Mouse (Mus musculus): ENCODE results near the gene Rimklb.

Gene Rimklb

DNA sequence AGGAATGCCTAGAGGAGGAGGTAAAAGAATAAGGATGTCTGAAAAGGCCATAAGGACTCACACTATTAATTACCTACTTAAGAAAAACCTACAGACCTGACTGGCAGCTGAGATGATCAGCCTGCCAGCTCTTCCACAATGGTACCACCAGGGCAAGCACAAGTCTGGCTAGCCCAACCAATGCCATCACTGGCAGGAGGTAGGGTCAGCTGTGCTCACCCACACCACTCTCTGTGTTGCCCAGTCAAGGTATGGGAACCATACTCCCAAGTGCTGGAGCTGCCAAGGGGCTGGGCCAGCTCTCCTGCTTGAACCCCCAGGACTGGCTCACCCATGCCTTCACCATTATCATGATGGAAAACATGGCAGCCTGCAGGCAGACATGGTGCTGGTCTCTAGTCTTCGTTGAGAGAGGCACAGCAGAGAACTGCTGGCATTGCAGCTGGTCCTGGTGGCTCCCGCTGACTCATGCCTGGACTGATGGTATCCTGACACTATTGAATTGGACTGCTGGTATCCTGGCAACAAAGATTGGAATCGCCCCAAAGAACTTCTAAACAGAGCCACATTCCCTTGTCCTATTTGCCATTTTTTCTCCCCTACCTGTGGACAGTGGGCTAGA lies 32.4 kb downstream of the Rimklb start:
- Histone ChIP-seq H3K36me3 (ENCODE audit: insufficient read depth, low read length) (peaks cover 46% of the 10 kb centered on the region), H3K4me1 (replicated peaks; ENCODE audit: low read depth, low read length) (peaks cover 49% of the 10 kb centered on the region), H3K4me3 (replicated peaks; ENCODE audit: low read length) (no peak overlapping the region), H3K27me3 (ENCODE audit: insufficient read depth, low read length) (no peaks in the 10 kb centered on the region), H3K9me3 (ENCODE audit: low read length) (no peaks in the 10 kb centered on the region)
- no peak for TF ChIP-seq NANOG (IDR thresholded peaks at IDR 0.05; ENCODE audit: borderline replicate concordance, low read length)
- no peak for TF ChIP-seq POU5F1 (IDR thresholded peaks at IDR 0.05; ENCODE audit: borderline replicate concordance, low read length)

DNA sequence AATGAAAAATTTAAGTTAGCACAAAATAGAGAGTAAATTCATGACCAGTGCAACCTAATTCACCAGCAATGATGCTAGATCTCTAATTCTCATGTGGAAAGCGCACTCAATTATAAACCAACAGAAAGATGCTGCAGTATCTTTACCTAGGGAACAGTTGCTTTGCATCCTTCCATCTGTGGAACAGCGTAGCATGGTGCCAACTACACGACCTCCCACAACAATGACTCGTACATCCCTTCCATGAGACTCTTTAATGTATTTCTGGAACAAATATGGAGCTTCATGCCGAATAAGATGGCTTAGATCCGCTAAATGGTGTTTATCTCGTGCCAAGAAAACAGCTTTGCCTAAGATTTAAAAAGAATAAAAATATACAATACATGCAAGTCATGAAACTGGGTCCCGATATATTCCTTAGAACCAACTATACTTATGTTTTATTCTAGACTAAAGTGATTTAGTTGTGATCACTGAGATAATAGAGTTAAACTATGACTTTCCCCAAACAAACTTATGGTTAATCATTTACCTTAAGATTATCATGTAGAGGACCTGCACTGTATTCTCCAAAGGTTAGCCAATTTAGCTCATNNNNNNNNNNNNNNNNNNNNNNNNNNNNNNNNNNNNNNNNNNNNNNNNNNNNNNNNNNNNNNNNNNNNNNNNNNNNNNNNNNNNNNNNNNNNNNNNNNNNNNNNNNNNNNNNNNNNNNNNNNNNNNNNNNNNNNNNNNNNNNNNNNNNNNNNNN lies 39.4 kb downstream of the Rimklb start:
- H3K4me1 ChIP-seq (replicated peaks; ENCODE audit: low read depth, low read length): peaks cover 6% of the 10 kb centered on the region; the same call in 1 of the 2 replicates
- no peak overlapping the region for H3K4me3 ChIP-seq (replicated peaks; ENCODE audit: low read length)
- H3K36me3 ChIP-seq (ENCODE audit: insufficient read depth, low read length): peaks cover 71% of the 10 kb centered on the region
- TF ChIP-seq CTCF (conservative IDR thresholded peaks at IDR 0.05; ENCODE audit: low read length) (no peak), NANOG (IDR thresholded peaks at IDR 0.05; ENCODE audit: borderline replicate concordance, low read length) (no peak), POU5F1 (IDR thresholded peaks at IDR 0.05; ENCODE audit: borderline replicate concordance, low read length) (no peak)
- H3K9me3 ChIP-seq (ENCODE audit: low read length): no peaks in the 10 kb centered on the region
- H3K27me3 ChIP-seq (ENCODE audit: insufficient read depth, low read length): no peaks in the 10 kb centered on the region

DNA sequence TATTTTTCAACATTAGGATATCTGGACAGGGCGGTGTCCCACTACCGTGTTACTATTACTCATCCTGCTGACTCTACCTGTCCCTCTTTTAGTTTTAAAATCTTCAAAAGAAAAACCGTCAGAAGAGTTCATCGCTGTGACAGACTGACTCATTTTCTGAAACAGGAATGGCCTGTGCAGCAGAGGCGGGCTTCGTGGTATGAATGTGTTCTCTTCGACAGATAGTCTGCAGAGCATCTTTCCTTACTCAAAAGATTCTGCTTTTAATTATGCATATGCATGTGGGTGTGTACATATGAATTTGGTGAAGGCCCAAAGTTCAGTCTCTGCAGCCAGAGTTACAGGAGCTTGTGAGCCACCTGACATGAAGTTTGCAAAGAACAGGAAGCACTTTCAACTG lies 50.7 kb downstream of the Rimklb start:
- peaks cover 39% of the 10 kb centered on the region for H3K36me3 ChIP-seq (ENCODE audit: insufficient read depth, low read length)
- H3K9me3 ChIP-seq (ENCODE audit: low read length): no peaks in the 10 kb centered on the region
- TF ChIP-seq CTCF (conservative IDR thresholded peaks at IDR 0.05; ENCODE audit: low read length) (no peak), NANOG (IDR thresholded peaks at IDR 0.05; ENCODE audit: borderline replicate concordance, low read length) (no peak), POU5F1 (IDR thresholded peaks at IDR 0.05; ENCODE audit: borderline replicate concordance, low read length) (no peak)
- H3K4me1 ChIP-seq (replicated peaks; ENCODE audit: low read depth, low read length): 0 out of 2 replicates have a peak, but pooled peaks cover 9% of the 10 kb centered on the region
- H3K27me3 ChIP-seq (ENCODE audit: insufficient read depth, low read length): no peaks in the 10 kb centered on the region
- H3K4me3 ChIP-seq (replicated peaks; ENCODE audit: low read length): no peak overlapping the region

DNA sequence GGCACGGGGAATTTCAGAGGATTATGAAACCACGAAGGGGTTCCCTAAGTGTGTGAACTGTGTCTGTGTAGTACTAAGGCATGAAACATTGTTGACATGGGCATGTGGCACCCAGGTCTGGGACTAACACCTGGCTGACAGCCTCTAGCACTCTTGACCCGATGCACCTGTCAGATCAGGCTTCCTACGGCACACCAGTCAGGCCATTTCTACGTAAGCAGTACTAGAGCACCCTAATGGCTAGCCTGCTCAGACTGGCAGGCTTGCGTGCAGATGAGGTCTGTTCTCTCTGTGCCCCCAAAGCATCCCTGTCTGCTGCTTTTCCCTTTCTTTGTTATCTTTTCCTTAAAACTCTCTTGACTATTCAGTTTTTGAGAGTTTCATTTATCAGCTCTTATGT lies 53.3 kb downstream of the Rimklb start:
- H3K27me3 ChIP-seq (ENCODE audit: insufficient read depth, low read length): no peaks in the 10 kb centered on the region
- peaks cover 22% of the 10 kb centered on the region for H3K36me3 ChIP-seq (ENCODE audit: insufficient read depth, low read length)
- no peak overlapping the region for H3K4me3 ChIP-seq (replicated peaks; ENCODE audit: low read length)
- no peak for TF ChIP-seq POU5F1 (IDR thresholded peaks at IDR 0.05; ENCODE audit: borderline replicate concordance, low read length)
- no peak for TF ChIP-seq CTCF (conservative IDR thresholded peaks at IDR 0.05; ENCODE audit: low read length)
- TF ChIP-seq NANOG (IDR thresholded peaks at IDR 0.05; ENCODE audit: borderline replicate concordance, low read length): no peak
- H3K4me1 ChIP-seq (replicated peaks; ENCODE audit: low read depth, low read length): 0 out of 2 replicates have a peak, but pooled peaks cover 6% of the 10 kb centered on the region
- no peaks in the 10 kb centered on the region for H3K9me3 ChIP-seq (ENCODE audit: low read length)

DNA sequence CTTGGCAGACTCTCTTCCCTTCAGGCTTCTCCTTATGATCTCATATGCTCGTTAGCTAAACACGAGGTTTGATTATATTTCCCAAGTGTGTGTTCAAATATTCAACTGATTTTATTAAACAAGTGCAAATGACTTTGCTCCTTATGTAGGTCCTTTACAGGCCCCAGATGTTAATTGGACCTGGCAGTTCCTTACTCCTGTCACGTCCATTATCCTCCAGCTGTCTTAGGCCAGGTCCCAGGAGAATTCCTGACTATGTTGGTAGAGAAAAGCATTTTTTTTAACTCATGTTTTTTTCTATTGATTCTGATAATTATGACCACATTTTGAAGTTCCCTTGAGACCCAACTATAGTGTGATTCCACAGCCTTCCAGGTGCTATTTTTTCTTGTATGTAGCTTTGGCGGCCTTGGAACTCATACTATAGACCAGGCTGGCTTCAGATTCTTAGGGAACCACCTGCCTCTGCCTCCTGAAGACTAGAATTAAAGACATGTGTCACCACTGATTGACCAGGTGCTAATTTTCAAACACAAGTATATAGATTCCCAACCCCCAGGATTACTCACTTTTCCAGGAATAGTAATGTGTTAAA lies 57.8 kb downstream of the Rimklb start:
- Histone ChIP-seq H3K4me1 (replicated peaks; ENCODE audit: low read depth, low read length) (no peaks in the 10 kb centered on the region), H3K27me3 (ENCODE audit: insufficient read depth, low read length) (no peaks in the 10 kb centered on the region), H3K36me3 (ENCODE audit: insufficient read depth, low read length) (no peaks in the 10 kb centered on the region), H3K9me3 (ENCODE audit: low read length) (peaks cover 3% of the 10 kb centered on the region; the same call in 1 of the 2 replicates), H3K4me3 (replicated peaks; ENCODE audit: low read length) (no peak overlapping the region)
- TF ChIP-seq NANOG (IDR thresholded peaks at IDR 0.05; ENCODE audit: borderline replicate concordance, low read length) (no peak), POU5F1 (IDR thresholded peaks at IDR 0.05; ENCODE audit: borderline replicate concordance, low read length) (no peak), CTCF (conservative IDR thresholded peaks at IDR 0.05; ENCODE audit: low read length) (no peak)

DNA sequence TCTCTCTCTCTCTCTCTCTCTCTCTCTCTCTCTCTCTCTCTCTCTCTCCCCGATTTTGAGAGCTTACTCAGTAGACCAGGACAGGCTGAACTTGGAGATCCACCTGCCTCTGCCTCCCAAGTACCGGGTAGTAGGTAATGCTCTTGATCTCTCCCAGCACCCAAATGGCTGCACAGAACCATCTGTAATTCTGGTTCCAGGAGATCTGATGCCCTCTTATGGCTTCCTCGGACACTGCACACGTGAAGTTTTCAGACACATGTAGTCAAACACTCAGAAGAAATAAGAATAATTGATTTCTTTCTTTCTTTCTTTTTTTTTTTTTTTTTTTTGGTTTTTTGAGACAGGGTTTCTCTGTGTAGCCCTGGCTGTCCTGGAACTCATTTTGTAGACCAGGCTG lies 59.3 kb downstream of the Rimklb start:
- H3K36me3 ChIP-seq (ENCODE audit: insufficient read depth, low read length): no peaks in the 10 kb centered on the region
- peaks cover 3% of the 10 kb centered on the region; the same call in 1 of the 2 replicates for H3K9me3 ChIP-seq (ENCODE audit: low read length)
- H3K4me3 ChIP-seq (replicated peaks; ENCODE audit: low read length): no peak overlapping the region
- no peaks in the 10 kb centered on the region for H3K27me3 ChIP-seq (ENCODE audit: insufficient read depth, low read length)
- H3K4me1 ChIP-seq (replicated peaks; ENCODE audit: low read depth, low read length): no peaks in the 10 kb centered on the region
- TF ChIP-seq NANOG (IDR thresholded peaks at IDR 0.05; ENCODE audit: borderline replicate concordance, low read length) (no peak), CTCF (conservative IDR thresholded peaks at IDR 0.05; ENCODE audit: low read length) (peak; percentile 38)

DNA sequence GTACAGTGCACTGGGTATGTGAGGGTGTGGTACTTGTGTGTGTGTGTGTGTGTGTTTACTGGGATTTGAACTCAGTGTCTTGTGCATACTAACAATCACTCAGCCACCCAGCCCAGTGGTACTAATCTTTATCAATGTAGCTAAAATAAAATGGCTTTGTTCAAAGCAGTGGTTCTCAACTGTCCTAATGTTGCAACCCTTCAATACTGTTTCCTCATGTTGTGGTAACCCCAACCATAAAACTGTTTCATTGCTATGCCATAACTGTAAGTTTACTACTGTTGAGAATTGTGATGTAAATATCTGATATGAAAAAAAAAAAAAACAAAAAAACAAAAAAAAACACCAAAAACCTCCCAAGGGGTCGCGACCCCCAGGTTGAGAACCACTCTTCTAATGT lies 63.3 kb downstream of the Rimklb start:
- no peak for TF ChIP-seq CTCF (conservative IDR thresholded peaks at IDR 0.05; ENCODE audit: low read length)
- no peak for TF ChIP-seq POU5F1 (IDR thresholded peaks at IDR 0.05; ENCODE audit: borderline replicate concordance, low read length)
- no peak for TF ChIP-seq NANOG (IDR thresholded peaks at IDR 0.05; ENCODE audit: borderline replicate concordance, low read length)
- H3K4me1 ChIP-seq (replicated peaks; ENCODE audit: low read depth, low read length): no peaks in the 10 kb centered on the region
- no peaks in the 10 kb centered on the region for H3K27me3 ChIP-seq (ENCODE audit: insufficient read depth, low read length)
- H3K4me3 ChIP-seq (replicated peaks; ENCODE audit: low read length): no peak overlapping the region
- H3K36me3 ChIP-seq (ENCODE audit: insufficient read depth, low read length): no peaks in the 10 kb centered on the region
- H3K9me3 ChIP-seq (ENCODE audit: low read length): peaks cover 3% of the 10 kb centered on the region; the same call in 1 of the 2 replicates

DNA sequence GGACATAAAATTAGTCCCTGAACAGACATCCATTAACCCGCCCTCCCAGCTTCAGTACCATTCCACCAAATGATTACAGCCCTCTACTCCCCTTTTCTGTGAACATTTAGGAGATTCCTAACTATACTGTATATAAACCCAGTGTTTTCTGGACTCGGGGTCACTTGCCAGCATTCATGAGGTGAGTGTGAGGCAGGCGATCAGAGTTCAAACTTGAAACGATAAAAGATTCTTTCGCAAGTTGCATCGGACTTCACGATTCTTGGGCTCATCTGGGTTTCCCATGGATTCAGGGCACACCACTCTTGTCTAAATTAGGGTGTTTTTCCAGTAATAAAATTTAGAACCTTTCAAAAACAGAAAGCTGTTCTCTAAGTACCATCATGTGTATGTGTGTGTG lies 71.1 kb downstream of the Rimklb start:
- Histone ChIP-seq H3K36me3 (ENCODE audit: insufficient read depth, low read length) (no peaks in the 10 kb centered on the region), H3K27me3 (ENCODE audit: insufficient read depth, low read length) (no peaks in the 10 kb centered on the region), H3K4me1 (replicated peaks; ENCODE audit: low read depth, low read length) (no peaks in the 10 kb centered on the region), H3K4me3 (replicated peaks; ENCODE audit: low read length) (no peak overlapping the region), H3K9me3 (ENCODE audit: low read length) (peaks cover 11% of the 10 kb centered on the region)
- TF ChIP-seq CTCF (conservative IDR thresholded peaks at IDR 0.05; ENCODE audit: low read length) (no peak), POU5F1 (IDR thresholded peaks at IDR 0.05; ENCODE audit: borderline replicate concordance, low read length) (no peak)

Measured in E14TG2a.4 (cell line).